Mouse (Mus musculus): ENCODE measurements around the gene Vsir.

Gene Vsir

GRCm38 (mm10) chr10:60388332-60388731, 41.7 kb downstream of the Vsir start:
- no peak for DNase-seq (ENCODE audit: low read depth)

GRCm38 (mm10) chr10:60389447-60389865, 42.8 kb downstream of the Vsir start:
- peak; percentile 78 for DNase-seq (ENCODE audit: low read depth)

- peak; percentile 61 for DNase-seq (ENCODE audit: low read depth)
Observed at GRCm38 (mm10) chr10:60390177-60390903, 43.7 kb downstream of the Vsir start.

- no peak for DNase-seq (ENCODE audit: low read depth)
Observed at GRCm38 (mm10) chr10:60390904-60391420, 44.3 kb downstream of the Vsir start.

- DNase-seq (ENCODE audit: low read depth): no peak
Observed at GRCm38 (mm10) chr10:60391661-60392060, 45.0 kb downstream of the Vsir start.

- no peak for DNase-seq (ENCODE audit: low read depth)
Observed at GRCm38 (mm10) chr10:60394936-60395335, 48.3 kb downstream of the Vsir start.

GRCm38 (mm10) chr10:60395605-60396004, 49.0 kb downstream of the Vsir start:
- DNase-seq (ENCODE audit: low read depth): no peak

- DNase-seq (ENCODE audit: low read depth): peak; percentile 59
Observed at GRCm38 (mm10) chr10:60398051-60398814, 51.6 kb downstream of the Vsir start.

GRCm38 (mm10) chr10:60399449-60399848, 52.8 kb downstream of the Vsir start, which contains the start of gene Gm17455:
Gene Gm17455 (plus strand): TSS chr10:60399726.
- DNase-seq (ENCODE audit: low read depth): no peak

GRCm38 (mm10) chr10:60400507-60401295, 54.0 kb downstream of the Vsir start:
- no peak for DNase-seq (ENCODE audit: low read depth)

GRCm38 (mm10) chr10:60405460-60406177, 59.0 kb downstream of the Vsir start:
- no peak for DNase-seq (ENCODE audit: low read depth)

- peak; percentile 86 for DNase-seq (ENCODE audit: low read depth)
Observed at GRCm38 (mm10) chr10:60407831-60408230, 61.2 kb downstream of the Vsir start.

GRCm38 (mm10) chr10:60411794-60412193, 65.1 kb downstream of the Vsir start:
- no peak for DNase-seq (ENCODE audit: low read depth)

- no peak for DNase-seq (ENCODE audit: low read depth)
Observed at GRCm38 (mm10) chr10:60413756-60414155, 67.1 kb downstream of the Vsir start.

- no peak for DNase-seq (ENCODE audit: low read depth)
Observed at GRCm38 (mm10) chr10:60417041-60417440, 70.4 kb downstream of the Vsir start.

GRCm38 (mm10) chr10:60418137-60418536, 71.5 kb downstream of the Vsir start:
- DNase-seq (ENCODE audit: low read depth): peak; percentile 73

GRCm38 (mm10) chr10:60419624-60420023, 73.0 kb downstream of the Vsir start:
- peak; percentile 41 for DNase-seq (ENCODE audit: low read depth)
